Mouse (Mus musculus): ENCODE results near the gene Gm10142.
"Not testable (repeated sequence)": the region's sequence is repeated elsewhere in the genome, so short reads cannot be mapped to it uniquely, and the experiment has no call there.

Gene Gm10142

GRCm38 (mm10) chr10:77741924-77742688, 26.5 kb downstream of the Gm10142 start, which contains the start of gene Gm18596:
Gene Gm18596, minus strand, starts transcription at chr10:77742638.
- not testable (repeated sequence) for DNase-seq

GRCm38 (mm10) chr10:77750686-77751085, 35.1 kb downstream of the Gm10142 start:
- DNase-seq, result not testable (repeated sequence)

GRCm38 (mm10) chr10:77751254-77751653, 35.6 kb downstream of the Gm10142 start, which contains the start of gene Gm9736:
Gene Gm9736, minus strand, starts transcription at chr10:77751354.
- not testable (repeated sequence) for DNase-seq

GRCm38 (mm10) chr10:77752312-77752711, 36.7 kb downstream of the Gm10142 start:
- DNase-seq, result not testable (repeated sequence)

DNA sequence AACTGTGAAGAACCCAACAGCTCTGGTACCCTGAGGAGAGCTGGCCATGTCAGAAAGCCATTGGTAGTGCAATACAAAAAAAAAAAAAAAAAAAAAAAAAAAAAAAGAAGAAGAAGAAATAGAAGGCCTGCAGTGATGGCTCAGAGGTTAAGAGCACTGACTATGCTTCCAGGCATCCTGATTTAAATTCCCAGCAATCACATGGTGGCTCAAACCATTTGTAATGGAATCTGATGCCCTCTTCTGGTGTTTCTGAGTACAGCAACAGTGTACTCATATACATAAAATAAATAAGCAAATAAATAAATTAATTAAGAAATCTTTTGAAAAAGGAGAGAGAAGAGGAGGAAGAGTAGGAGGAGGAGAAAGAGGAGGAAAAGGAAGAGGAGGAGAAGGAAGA, 37.8 kb downstream of the Gm10142 start:
- DNase-seq, result no peak

GRCm38 (mm10) chr10:77759582-77759981, 44.0 kb downstream of the Gm10142 start, which contains the start of gene Gm3233:
Gene Gm3233, minus strand, starts transcription at chr10:77759682.
- not testable (repeated sequence) for DNase-seq

Data from kidney, adult 11 months (tissue).